Mouse (Mus musculus) stomach, embryonic 16.5 days (tissue): ENCODE data around the gene Tlk1. TPM values are rescaled to one million over a fixed set of nuclear protein-coding genes. Genes with fewer than 3 reads are reported as not detected.

ENCODE experiments used
- ATAC-seq: fragments of 200-750 bp; cut with Nextera tagmentation; 2 replicates; pipeline ENCODE4 v1.8.0; 2017; ENCODE audit warnings: moderate number of reproducible peaks, moderate TSS enrichment; ENCODE audit not compliant: insufficient read depth, low FRiP score
- H3K27ac ChIP-seq: fragments of 300-500 bp; sonication (generic); 2 replicates; pipeline ENCODE4 v1.5.1; 2014; ENCODE audit warnings: low read length
- H3K27me3 ChIP-seq: fragments of 300-500 bp; sonication (generic); 2 replicates; pipeline ENCODE4 v1.6.1; 2014; ENCODE audit warnings: low read length, control low read depth, mixed read lengths; ENCODE audit not compliant: control insufficient read depth, insufficient read depth
- H3K36me3 ChIP-seq: fragments of 300-500 bp; sonication (generic); 2 replicates; pipeline ENCODE4 v1.6.1; 2014; ENCODE audit warnings: low read length; ENCODE audit not compliant: control insufficient read depth, insufficient read depth
- H3K4me1 ChIP-seq: fragments of 300-500 bp; sonication (generic); 2 replicates; pipeline ENCODE4 v1.6.1; 2014; ENCODE audit warnings: low read length, control low read depth, mixed read lengths; ENCODE audit not compliant: control insufficient read depth, insufficient read depth
- H3K4me2 ChIP-seq: fragments of 300-500 bp; sonication (generic); 2 replicates; pipeline ENCODE4 v1.6.1; 2014; ENCODE audit warnings: low read depth, low read length, mixed read lengths
- H3K4me3 ChIP-seq: fragments of 300-500 bp; sonication (generic); replicated peaks from 2 replicates; pipeline ENCODE4 v1.5.1; 2014; ENCODE audit warnings: mild to moderate bottlenecking, low read length
- H3K9ac ChIP-seq: fragments of 300-500 bp; sonication (generic); 2 replicates; pipeline ENCODE4 v1.6.1; 2014; ENCODE audit warnings: low read length
- H3K9me3 ChIP-seq: fragments of 300-500 bp; sonication (generic); replicated peaks from 2 replicates; pipeline ENCODE4 v1.6.1; 2016; ENCODE audit warnings: low read length, control low read depth; ENCODE audit not compliant: control insufficient read depth
- WGBS: fragments of 180-500 bp; shearing (Covaris S2); extraction: QIAGEN DNeasy Blood & Tissue Kit; methylation state at CpG from one replicate; pipeline ENCODE4 v1.1.7; 2014; 5-methylcytosine and 5-hydroxymethylcytosine counted together
- polyA plus RNA-seq: library from polyadenylated mRNA; unstranded; fragments of >200 nt; fragmentation: Nextera tagmentation; extraction: Ambion mirVana; gene quantifications from 2 replicates; pipeline ENCODE4 v1.2.1, GENCODE M21; 2015

The Tlk1 gene
- polyA plus RNA-seq, 1 experiment from 2014 or later = 24.9 TPM

DNA sequence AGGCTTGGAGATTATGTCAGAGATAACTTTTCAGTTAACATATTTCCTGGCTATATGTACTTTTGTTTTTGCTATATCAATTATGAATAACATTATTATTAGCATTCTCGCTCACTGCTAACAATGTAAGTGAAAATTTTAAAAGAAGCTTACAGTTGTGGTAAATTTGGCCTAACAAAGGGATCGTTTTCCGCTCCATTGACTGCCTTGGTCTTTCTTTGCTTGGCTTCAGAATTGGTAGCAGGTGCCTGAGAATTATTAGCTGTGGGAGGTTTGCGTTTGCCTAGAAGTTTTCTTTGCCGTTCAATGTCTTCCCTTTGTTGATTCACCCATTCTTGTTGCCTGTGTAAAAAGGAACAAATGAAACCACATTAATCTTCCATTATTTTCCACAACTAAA is 83.6 kb downstream of the Tlk1 start:
- WGBS = 89% methylated on average over 5 of the region's 5 CpGs
- H3K9me3 ChIP-seq = no peaks in the 10 kb centered on the region
- H3K36me3 ChIP-seq = peaks cover 24% of the 10 kb centered on the region; the same call in 1 of the 2 replicates
- H3K27ac ChIP-seq = no peak overlapping the region
- no peak for ATAC-seq
- H3K27me3 ChIP-seq = no peaks in the 10 kb centered on the region
- H3K9ac ChIP-seq = no peak overlapping the region
- H3K4me3 ChIP-seq = no peak overlapping the region
- no peak overlapping the region for H3K4me2 ChIP-seq
- H3K4me1 ChIP-seq = no peaks in the 10 kb centered on the region

DNA sequence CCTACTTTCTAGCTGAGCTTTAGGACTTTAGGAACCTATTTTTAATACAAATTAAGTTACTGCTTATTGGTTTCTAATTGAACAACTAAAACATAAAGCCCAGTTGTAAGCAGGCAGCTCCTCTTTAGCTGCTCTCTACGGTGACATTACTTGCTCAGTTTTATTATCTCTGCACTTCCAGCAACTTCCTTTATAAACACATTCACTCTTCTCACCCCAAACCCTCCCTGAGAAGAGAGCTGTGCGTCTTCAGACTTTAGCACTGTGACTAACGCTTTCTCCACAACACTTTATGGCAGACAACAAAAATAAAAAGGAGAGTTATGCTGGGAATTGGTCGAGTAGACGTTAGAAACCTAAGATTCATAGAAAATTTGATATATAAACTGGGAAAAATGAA is 89.5 kb downstream of the Tlk1 start:
- ATAC-seq = no peak
- WGBS = 75% methylated on average over 5 of the region's 5 CpGs
- peaks cover 10% of the 10 kb centered on the region; the same call in 1 of the 2 replicates for H3K36me3 ChIP-seq

DNA sequence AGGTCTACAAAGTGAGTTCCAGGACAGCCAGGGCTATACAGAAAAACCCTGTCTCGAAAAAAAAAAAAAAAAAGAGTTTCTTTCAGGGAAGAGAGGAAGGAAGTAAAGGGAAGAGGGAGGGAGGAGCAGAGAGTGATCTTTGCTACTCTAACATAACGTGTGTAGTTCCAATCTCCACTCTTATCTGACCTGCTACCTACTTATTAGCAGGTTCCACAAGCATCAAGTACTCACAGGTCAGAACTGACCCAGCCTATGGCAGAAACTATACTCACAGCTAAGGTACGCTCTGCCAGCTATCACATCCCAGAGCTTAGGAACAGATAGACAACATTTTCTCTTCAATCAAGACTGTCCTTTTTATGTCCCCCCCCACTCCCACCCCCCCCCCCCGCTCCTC is 90.0 kb downstream of the Tlk1 start:
- WGBS = 72% methylated on average over 3 of the region's 4 CpGs
- Histone ChIP-seq H3K4me3 (no peak overlapping the region), H3K27ac (no peak overlapping the region), H3K4me1 (no peaks in the 10 kb centered on the region), H3K27me3 (no peaks in the 10 kb centered on the region), H3K4me2 (no peak overlapping the region), H3K36me3 (peaks cover 6% of the 10 kb centered on the region; the same call in 1 of the 2 replicates), H3K9me3 (no peaks in the 10 kb centered on the region), H3K9ac (no peak overlapping the region)
- no peak for ATAC-seq

More for the DNA sequence above, 89.5 kb downstream of the Tlk1 start:
- no peaks in the 10 kb centered on the region for H3K9me3 ChIP-seq
- H3K4me1 ChIP-seq = no peaks in the 10 kb centered on the region
- no peak overlapping the region for H3K9ac ChIP-seq
- no peak overlapping the region for H3K4me3 ChIP-seq
- no peaks in the 10 kb centered on the region for H3K27me3 ChIP-seq
- H3K27ac ChIP-seq = no peak overlapping the region
- H3K4me2 ChIP-seq = no peak overlapping the region

DNA sequence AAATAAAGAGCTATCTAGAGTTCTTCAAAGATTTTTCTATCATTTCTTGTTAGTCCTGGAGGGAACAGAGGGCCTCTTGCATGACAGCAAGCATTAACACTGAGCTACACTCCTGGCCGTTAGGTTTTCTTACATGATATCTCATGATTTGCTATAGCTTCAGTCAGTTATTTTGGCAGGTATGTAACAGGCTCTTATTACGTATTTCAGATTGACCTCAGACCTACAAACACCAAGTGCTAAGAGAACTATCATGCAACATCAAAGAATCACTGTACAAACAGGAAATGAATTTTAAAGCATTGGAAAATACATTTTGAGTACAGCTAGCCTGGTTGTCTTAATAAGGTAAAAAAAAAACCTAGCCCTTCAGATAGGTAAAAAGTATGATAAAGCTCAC is 98.4 kb downstream of the Tlk1 start:
- H3K9ac ChIP-seq = no peak overlapping the region
- no peak overlapping the region for H3K4me2 ChIP-seq
- H3K36me3 ChIP-seq = peaks cover 6% of the 10 kb centered on the region; the same call in 1 of the 2 replicates
- no peak for ATAC-seq
- H3K27ac ChIP-seq = no peak overlapping the region
- WGBS = 67% methylated on average over 2 of the region's 2 CpGs
- H3K27me3 ChIP-seq = no peaks in the 10 kb centered on the region
- no peaks in the 10 kb centered on the region for H3K4me1 ChIP-seq
- H3K4me3 ChIP-seq = no peak overlapping the region
- H3K9me3 ChIP-seq = no peaks in the 10 kb centered on the region

DNA sequence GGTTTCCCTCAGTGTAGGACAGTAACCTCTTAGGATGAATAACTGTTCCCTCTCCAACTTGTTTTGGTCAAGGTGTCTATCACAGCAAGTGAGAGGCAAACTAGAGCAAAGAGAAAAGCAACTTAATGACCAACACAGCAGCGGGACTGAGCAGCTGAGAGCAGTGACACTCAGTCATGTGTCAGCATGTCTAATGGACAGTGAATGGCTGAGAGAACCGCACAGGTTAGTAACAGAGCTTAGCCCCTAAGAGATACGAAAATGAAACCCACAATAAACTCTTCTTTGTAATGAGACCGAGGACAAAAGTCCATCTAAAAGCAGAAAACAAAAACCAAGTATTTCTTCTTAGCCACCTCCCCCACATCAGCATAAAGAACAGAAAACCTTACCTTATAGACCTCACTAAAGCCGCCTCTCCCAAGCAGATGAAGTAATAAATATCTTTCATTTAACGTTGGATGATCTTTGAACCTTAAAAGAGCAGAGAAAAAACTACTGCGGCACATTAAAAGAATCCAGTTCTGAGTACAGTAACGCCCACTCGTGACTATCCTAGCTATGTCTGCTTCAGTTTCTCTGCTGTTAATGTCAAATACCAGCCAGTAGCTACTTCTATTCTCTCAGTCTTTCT is 101.8 kb downstream of the Tlk1 start:
- Histone ChIP-seq H3K4me3 (no peak overlapping the region), H3K9me3 (no peaks in the 10 kb centered on the region), H3K4me1 (no peaks in the 10 kb centered on the region), H3K36me3 (peaks cover 13% of the 10 kb centered on the region), H3K9ac (no peak overlapping the region), H3K27me3 (no peaks in the 10 kb centered on the region), H3K27ac (no peak overlapping the region), H3K4me2 (no peak overlapping the region)
- no peak for ATAC-seq
- WGBS = 83% methylated on average over 9 of the region's 9 CpGs

DNA sequence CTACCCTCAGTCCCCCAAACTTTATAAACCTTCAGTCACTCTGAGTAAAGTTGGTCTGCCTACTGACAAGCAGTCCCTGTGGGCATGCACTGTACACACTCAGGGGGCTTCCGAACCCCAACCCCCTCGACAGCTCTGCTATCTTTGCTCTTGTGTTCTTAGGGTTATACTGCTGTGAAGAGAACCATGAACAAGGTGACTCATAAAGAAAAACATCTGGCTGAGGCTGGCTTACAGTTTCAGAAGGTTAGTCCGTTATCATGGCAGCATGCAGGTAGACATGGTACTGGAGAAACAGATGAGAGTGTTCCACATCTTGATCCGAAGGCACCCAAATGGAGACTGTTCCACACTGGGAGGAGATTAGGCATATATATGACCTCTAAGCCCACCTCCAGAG is 114.7 kb downstream of the Tlk1 start:
- WGBS = 93% methylated on average over 4 of the region's 4 CpGs
- Histone ChIP-seq H3K9ac (no peak overlapping the region), H3K4me3 (no peak overlapping the region), H3K36me3 (peaks cover 26% of the 10 kb centered on the region; the same call in 1 of the 2 replicates), H3K27me3 (no peaks in the 10 kb centered on the region), H3K4me2 (no peak overlapping the region), H3K4me1 (no peaks in the 10 kb centered on the region), H3K9me3 (no peaks in the 10 kb centered on the region), H3K27ac (no peak overlapping the region)
- no peak for ATAC-seq

GRCm38 (mm10) chr2:70710236-70710635 is 115.3 kb downstream of the Tlk1 start:
- Histone ChIP-seq H3K4me2 (no peak overlapping the region), H3K4me3 (no peak overlapping the region), H3K4me1 (no peaks in the 10 kb centered on the region), H3K9ac (no peak overlapping the region), H3K27me3 (no peaks in the 10 kb centered on the region), H3K9me3 (no peaks in the 10 kb centered on the region), H3K36me3 (peaks cover 21% of the 10 kb centered on the region; the same call in 1 of the 2 replicates), H3K27ac (no peak overlapping the region)
- ATAC-seq = no peak
- WGBS = 86% methylated on average over 7 of the region's 7 CpGs

GRCm38 (mm10) chr2:70708986-70709730 is 116.4 kb downstream of the Tlk1 start:
- no peaks in the 10 kb centered on the region for H3K9me3 ChIP-seq
- no peaks in the 10 kb centered on the region for H3K4me1 ChIP-seq
- H3K4me2 ChIP-seq = no peak overlapping the region
- no peak overlapping the region for H3K4me3 ChIP-seq
- ATAC-seq = no peak
- no peak overlapping the region for H3K9ac ChIP-seq
- H3K36me3 ChIP-seq = peaks cover 16% of the 10 kb centered on the region; the same call in 1 of the 2 replicates
- H3K27ac ChIP-seq = no peak overlapping the region
- 74% methylated on average over 13 of the region's 13 CpGs for WGBS
- H3K27me3 ChIP-seq = no peaks in the 10 kb centered on the region

- no peak overlapping the region for H3K4me3 ChIP-seq
- H3K27me3 ChIP-seq = no peaks in the 10 kb centered on the region
- no peak for ATAC-seq
- no peak overlapping the region for H3K9ac ChIP-seq
- 39% methylated on average over 5 of the region's 5 CpGs for WGBS
- no peak overlapping the region for H3K27ac ChIP-seq
- H3K9me3 ChIP-seq = no peaks in the 10 kb centered on the region
- no peak overlapping the region for H3K4me2 ChIP-seq
- no peaks in the 10 kb centered on the region for H3K4me1 ChIP-seq
- H3K36me3 ChIP-seq = no peaks in the 10 kb centered on the region
Observed at GRCm38 (mm10) chr2:70702403-70702802, 123.1 kb downstream of the Tlk1 start.
